Mouse (Mus musculus) cortical plate, adult 2 months (tissue): Measurements from ENCODE around the gene Tmem207.

ENCODE experiments used
- CTCF ChIP-seq: fragments of 200-500 bp; IDR thresholded peaks from 2 replicates; pipeline ENCODE4 v1.5.1; 2011; ENCODE audit warnings: mild to moderate bottlenecking, control low read depth, low read length; ENCODE audit not compliant: insufficient read depth; ENCODE audit errors: extremely low read depth
- POLR2A ChIP-seq: fragments of 200-500 bp; IDR thresholded peaks from 2 replicates; pipeline ENCODE4 v1.6.1; 2011; ENCODE audit warnings: mild to moderate bottlenecking, low read length, control low read depth; ENCODE audit not compliant: insufficient read depth; ENCODE audit errors: extremely low read depth

DNA sequence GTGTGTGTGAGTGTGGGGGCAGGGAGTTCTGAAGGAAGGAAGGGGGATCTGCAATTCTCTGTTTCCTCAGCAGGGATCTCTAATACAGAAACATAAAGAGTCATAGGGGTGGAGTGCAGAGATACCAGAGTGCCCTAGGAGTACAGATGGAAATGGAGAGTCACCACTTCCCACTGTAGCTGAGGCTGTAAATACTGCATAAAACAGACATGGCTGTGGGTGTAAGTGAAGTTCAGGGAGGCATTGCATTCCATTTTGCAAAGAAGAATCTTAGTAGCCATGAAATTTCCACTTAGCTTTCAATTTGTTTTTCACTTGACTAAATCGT is 20.3 kb upstream of the Tmem207 start:
- TF ChIP-seq POLR2A (no peak), CTCF (no peak)
